Mouse (Mus musculus) limb, embryonic 11.5 days (tissue): ENCODE results near the gene Uevld. TPM values are rescaled to one million over a fixed set of nuclear protein-coding genes. Genes with fewer than 3 reads are reported as not detected.
"Not testable (repeated sequence)": the region's sequence is repeated elsewhere in the genome, so short reads cannot be mapped to it uniquely, and the experiment has no call there.

Source experiments
- ATAC-seq: fragments of 200-750 bp; cut with Nextera tagmentation; 2 replicates; pipeline ENCODE4 v1.8.0; 2017; ENCODE audit warnings: low read depth; ENCODE audit not compliant: insufficient number of reproducible peaks, low FRiP score, low TSS enrichment
- DNase-seq: peaks from one replicate; pipeline ENCODE4 v3.0.0-alpha.2; 2015; ENCODE audit warnings: low spot score
- H3K27ac ChIP-seq: fragments of 300-500 bp; sonication (generic); replicated peaks from 2 replicates; pipeline ENCODE4 v1.5.1; 2014; ENCODE audit warnings: low read depth, mild to moderate bottlenecking, low read length
- H3K27me3 ChIP-seq: fragments of 300-500 bp; sonication (generic); 2 replicates; pipeline ENCODE4 v1.6.1; 2014; ENCODE audit warnings: mild to moderate bottlenecking, low read length, mixed read lengths; ENCODE audit not compliant: control insufficient read depth, insufficient read depth
- H3K36me3 ChIP-seq: fragments of 300-500 bp; sonication (generic); 2 replicates; pipeline ENCODE4 v1.6.1; 2014; ENCODE audit warnings: mild to moderate bottlenecking, low read length, moderate library complexity, mixed read lengths; ENCODE audit not compliant: control insufficient read depth, insufficient read depth
- H3K4me1 ChIP-seq: fragments of 300-500 bp; sonication (generic); 2 replicates; pipeline ENCODE4 v1.6.1; 2014; ENCODE audit warnings: low read length, mixed read lengths; ENCODE audit not compliant: control insufficient read depth, insufficient read depth
- H3K4me2 ChIP-seq: fragments of 300-500 bp; sonication (generic); 2 replicates; pipeline ENCODE4 v1.6.1; 2014; ENCODE audit warnings: low read depth, mild to moderate bottlenecking, moderate library complexity; ENCODE audit not compliant: severe bottlenecking
- H3K4me3 ChIP-seq: fragments of 300-500 bp; sonication (generic); 2 replicates; pipeline ENCODE4 v1.5.1; 2014; ENCODE audit warnings: low read depth, low read length
- H3K9ac ChIP-seq: fragments of 300-500 bp; sonication (generic); 2 replicates; pipeline ENCODE4 v1.6.1; 2014; ENCODE audit warnings: mild to moderate bottlenecking, low read length
- H3K9me3 ChIP-seq: fragments of 300-500 bp; sonication (generic); 2 replicates; pipeline ENCODE4 v1.6.1; 2016; ENCODE audit warnings: low read length; ENCODE audit not compliant: control insufficient read depth
- WGBS: fragments of 180-500 bp; shearing (Covaris S2); extraction: QIAGEN DNeasy Blood & Tissue Kit; methylation state at CpG from one replicate; pipeline ENCODE4 v1.1.7; 2014; 5-methylcytosine and 5-hydroxymethylcytosine counted together
- polyA plus RNA-seq: library from polyadenylated mRNA; unstranded; fragments of >200 nt; fragmentation: Nextera tagmentation; extraction: Ambion mirVana; gene quantifications from 2 replicates; pipeline ENCODE4 v1.2.1, GENCODE M21; 2014

The Uevld gene
- polyA plus RNA-seq, 1 experiment from 2014 or later = 14.3 TPM

DNA sequence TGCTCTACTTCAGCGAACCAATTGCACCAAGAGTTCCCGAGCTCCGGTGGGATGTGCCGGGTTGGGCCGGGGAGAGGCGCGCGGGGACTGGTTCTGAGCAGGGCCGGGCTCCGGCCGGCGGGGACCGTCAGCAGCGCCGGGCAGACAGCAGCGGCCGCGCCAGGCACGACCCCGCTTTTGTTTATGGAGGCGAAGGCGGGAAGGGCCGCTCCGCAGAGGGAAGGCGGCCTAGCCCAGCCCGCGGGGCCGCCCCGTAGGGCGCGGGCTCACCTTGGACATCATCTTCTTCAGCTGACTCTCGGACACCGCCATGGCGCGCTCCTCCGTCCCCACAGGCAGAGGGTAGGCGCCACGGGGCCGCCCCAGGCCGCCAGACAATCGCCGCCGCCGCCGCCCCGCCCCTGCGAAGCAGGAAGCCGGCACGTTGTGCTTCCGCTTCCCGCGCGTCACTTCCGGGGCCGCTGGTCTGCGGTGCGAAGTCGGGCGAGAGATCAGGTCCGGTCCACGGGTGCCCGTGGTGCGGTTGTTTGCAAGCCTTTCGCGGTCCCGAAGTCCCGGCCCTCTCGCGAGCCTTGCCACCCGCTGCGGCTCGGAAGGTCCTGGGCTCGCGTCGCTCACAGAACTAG is 38.7 kb downstream of the Uevld start, which contains the start of gene Tsg101:
Tsg101 (minus strand) TSS at position 419 of the 626 bp plus-strand sequence.
- H3K4me1 ChIP-seq = peaks cover 3% of the 10 kb centered on the region; the same call in 1 of the 2 replicates
- no peaks in the 10 kb centered on the region for H3K9me3 ChIP-seq
- H3K27me3 ChIP-seq = no peaks in the 10 kb centered on the region
- ATAC-seq (peak; percentile 93), DNase-seq (peak; percentile 94)
- peak within 1 kb of the TSS; percentile 96 for H3K9ac ChIP-seq
- H3K36me3 ChIP-seq = peaks cover 2% of the 10 kb centered on the region; the same call in 1 of the 2 replicates
- peak within 1 kb of the TSS; percentile 92 for H3K27ac ChIP-seq
- under 1% methylated on average over 75 of the region's 75 CpGs for WGBS
- H3K4me2 ChIP-seq = peak within 1 kb of the TSS; percentile 49
- H3K4me3 ChIP-seq = peak within 1 kb of the TSS; percentile 89

DNA sequence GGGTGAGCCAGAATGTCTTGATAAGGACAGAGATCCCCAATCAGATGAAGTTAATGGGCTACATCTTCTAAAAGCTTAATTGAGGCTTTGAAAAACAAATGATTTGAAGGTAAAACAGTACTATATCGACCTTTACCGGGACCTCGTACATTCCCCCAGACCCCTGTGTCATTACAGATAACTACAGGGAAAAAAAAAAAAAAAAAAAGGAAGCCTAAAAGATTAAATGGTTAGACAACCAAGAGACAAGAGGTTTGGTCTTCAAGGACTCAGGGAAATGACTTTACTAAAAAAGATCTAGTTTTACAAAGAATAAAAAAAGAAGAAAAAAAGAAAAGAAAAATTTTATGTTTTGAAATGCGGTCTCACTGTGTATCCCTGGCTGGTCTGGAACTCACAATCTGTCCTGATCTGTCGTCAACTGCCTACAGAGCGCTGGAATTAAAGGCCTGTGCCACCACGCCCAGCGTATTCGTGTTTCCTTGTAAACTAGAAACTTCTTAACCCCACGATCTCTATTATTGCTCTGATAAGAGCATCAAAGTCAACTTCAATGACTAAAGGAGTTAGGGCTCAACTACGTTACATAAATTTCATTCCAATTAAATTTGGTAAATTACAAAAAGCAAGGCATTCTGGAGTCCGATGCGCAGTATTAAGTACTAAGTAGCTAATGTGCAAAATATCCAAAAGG is 39.5 kb downstream of the Uevld start:
- H3K27me3 ChIP-seq = no peaks in the 10 kb centered on the region
- peak overlapping the region; percentile 96 for H3K9ac ChIP-seq
- peak; percentile 43 for DNase-seq
- H3K36me3 ChIP-seq = peaks cover 2% of the 10 kb centered on the region; the same call in 1 of the 2 replicates
- H3K27ac ChIP-seq = 0 out of 2 replicates have a peak overlapping the region, but pooled peaks have one; percentile 92
- H3K4me2 ChIP-seq = peak overlapping the region; percentile 49
- ATAC-seq = no peak
- H3K4me1 ChIP-seq = peaks cover 3% of the 10 kb centered on the region; the same call in 1 of the 2 replicates
- 19% methylated on average over 13 of the region's 13 CpGs for WGBS
- H3K4me3 ChIP-seq = peak overlapping the region; percentile 89
- no peaks in the 10 kb centered on the region for H3K9me3 ChIP-seq

DNA sequence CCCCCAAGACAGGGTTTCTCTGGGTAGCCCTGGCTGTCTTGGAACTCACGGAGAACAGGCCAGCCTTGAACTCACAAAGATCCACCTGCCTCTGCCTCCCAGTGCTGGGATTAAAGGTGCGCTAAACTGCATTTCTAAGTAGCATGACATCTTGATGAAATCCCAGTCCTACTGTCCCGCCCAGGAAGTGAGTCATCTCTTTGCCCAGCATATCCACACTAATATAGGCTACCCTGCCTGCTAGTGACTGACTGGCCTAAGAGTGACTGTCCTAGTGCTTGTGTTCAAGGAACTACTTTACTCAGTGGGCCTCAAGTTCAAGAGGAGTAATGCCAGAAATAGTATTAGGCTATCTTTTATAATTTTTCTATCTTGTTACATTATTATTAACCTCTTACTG is 42.0 kb downstream of the Uevld start:
- 91% methylated on average over 3 of the region's 3 CpGs for WGBS
- peaks cover 3% of the 10 kb centered on the region; the same call in 1 of the 2 replicates for H3K4me1 ChIP-seq
- H3K4me3 ChIP-seq = no peak overlapping the region
- H3K4me2 ChIP-seq = no peak overlapping the region
- no peak overlapping the region for H3K27ac ChIP-seq
- DNase-seq (no peak), ATAC-seq (no peak)
- peaks cover 3% of the 10 kb centered on the region; the same call in 1 of the 2 replicates for H3K36me3 ChIP-seq
- H3K9ac ChIP-seq = no peak overlapping the region
- no peaks in the 10 kb centered on the region for H3K27me3 ChIP-seq
- no peaks in the 10 kb centered on the region for H3K9me3 ChIP-seq

DNA sequence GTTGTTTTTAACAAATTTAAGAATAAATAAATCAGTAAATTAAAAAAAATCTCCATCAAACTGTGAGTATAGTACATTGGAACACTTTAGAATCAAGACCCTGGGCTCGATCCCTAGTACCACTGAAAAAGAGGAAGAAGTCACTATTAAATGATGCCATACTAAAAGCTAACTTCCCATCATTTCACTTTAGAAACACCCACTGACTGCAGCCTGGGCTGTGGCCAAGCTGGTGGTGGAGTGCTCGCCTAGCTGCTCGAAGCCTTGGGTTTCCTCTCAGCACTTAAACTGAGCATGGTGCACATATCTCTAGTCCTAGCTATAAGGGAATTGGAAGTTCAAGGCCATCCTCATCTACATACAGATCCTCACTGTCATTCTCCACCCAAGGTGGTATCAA is 47.1 kb downstream of the Uevld start:
- Histone ChIP-seq H3K9me3 (no peaks in the 10 kb centered on the region), H3K9ac (no peak overlapping the region), H3K4me2 (no peak overlapping the region), H3K27ac (no peak overlapping the region), H3K4me1 (no peaks in the 10 kb centered on the region), H3K4me3 (no peak overlapping the region), H3K27me3 (no peaks in the 10 kb centered on the region), H3K36me3 (peaks cover 17% of the 10 kb centered on the region)
- no peak for DNase-seq
- 96% methylated on average over 3 of the region's 3 CpGs for WGBS
- ATAC-seq = no peak

DNA sequence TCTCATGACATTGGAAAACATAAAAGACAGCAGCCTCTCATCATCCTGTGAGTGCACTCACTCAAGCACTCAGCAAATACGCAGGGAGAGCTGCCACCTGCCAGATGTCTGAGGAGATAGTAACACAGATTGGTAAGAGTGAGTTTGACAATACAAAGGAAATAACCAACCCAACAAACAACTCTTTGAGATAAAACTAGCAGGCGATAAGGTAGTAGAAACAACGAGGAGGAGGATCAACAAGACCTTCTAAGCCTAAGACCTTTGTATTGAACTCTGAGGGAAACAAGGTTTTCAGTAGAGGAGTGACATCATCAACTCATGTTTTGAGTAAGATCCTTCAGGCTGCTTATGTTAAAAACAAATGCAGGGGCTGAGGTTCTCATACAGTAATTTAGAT is 59.0 kb downstream of the Uevld start:
- H3K4me3 ChIP-seq = no peak overlapping the region
- H3K9ac ChIP-seq = no peak overlapping the region
- H3K4me1 ChIP-seq = no peaks in the 10 kb centered on the region
- H3K36me3 ChIP-seq = peaks cover 18% of the 10 kb centered on the region
- H3K9me3 ChIP-seq = no peaks in the 10 kb centered on the region
- H3K27me3 ChIP-seq = no peaks in the 10 kb centered on the region
- ATAC-seq (no peak), DNase-seq (no peak)
- H3K4me2 ChIP-seq = no peak overlapping the region
- H3K27ac ChIP-seq = no peak overlapping the region
- 91% methylated on average over 3 of the region's 3 CpGs for WGBS

DNA sequence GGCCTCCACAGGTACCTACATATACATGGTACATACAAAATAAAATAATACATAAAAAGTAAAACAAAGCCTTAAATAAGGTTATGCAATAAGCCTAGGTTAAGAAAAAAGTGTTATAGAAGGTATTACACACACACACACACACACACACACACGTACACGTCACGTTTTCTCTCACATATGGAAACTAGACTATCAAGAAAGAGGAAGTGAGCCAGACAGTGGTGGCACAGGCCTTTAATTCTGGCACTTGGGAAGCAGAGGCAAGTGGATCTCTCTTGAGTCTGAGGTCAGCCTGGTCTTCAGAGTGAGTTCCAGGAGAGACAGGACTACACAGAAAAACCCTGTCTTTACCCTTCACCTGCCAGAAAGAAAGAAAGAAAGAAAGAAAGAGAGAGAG is 62.8 kb downstream of the Uevld start:
- 84% methylated on average over 3 of the region's 3 CpGs for WGBS
- DNase-seq = no peak

DNA sequence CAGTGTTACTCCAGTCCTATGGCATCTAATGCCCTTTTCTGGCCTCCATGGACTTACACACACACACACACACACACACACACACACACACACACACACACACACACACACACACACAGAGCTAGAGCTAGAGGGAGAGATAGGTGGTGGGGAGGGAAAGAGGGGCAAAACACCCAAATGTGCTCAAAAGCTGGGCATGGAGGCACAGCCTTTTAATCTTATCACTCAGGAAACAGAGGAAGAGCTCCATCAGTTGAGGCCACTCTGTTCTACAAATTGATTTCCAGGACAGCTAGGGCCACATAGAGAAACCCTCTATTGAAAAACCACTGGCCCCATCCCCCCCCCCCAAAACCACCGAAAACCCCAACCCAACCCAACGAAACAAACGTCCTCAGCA is 75.0 kb downstream of the Uevld start:
- Histone ChIP-seq H3K4me2 (no peak overlapping the region), H3K36me3 (peaks cover 13% of the 10 kb centered on the region), H3K9me3 (no peaks in the 10 kb centered on the region), H3K4me1 (no peaks in the 10 kb centered on the region), H3K4me3 (no peak overlapping the region), H3K27ac (no peak overlapping the region), H3K9ac (no peak overlapping the region), H3K27me3 (no peaks in the 10 kb centered on the region)
- 75% methylated on average over 3 of the region's 3 CpGs for WGBS
- DNase-seq (no peak), ATAC-seq (no peak)

More for the DNA sequence above, 62.8 kb downstream of the Uevld start:
- no peak for ATAC-seq
- Histone ChIP-seq H3K4me3 (no peak overlapping the region), H3K27ac (no peak overlapping the region), H3K36me3 (peaks cover 23% of the 10 kb centered on the region), H3K4me1 (no peaks in the 10 kb centered on the region), H3K4me2 (no peak overlapping the region), H3K9ac (no peak overlapping the region), H3K9me3 (no peaks in the 10 kb centered on the region), H3K27me3 (no peaks in the 10 kb centered on the region)

DNA sequence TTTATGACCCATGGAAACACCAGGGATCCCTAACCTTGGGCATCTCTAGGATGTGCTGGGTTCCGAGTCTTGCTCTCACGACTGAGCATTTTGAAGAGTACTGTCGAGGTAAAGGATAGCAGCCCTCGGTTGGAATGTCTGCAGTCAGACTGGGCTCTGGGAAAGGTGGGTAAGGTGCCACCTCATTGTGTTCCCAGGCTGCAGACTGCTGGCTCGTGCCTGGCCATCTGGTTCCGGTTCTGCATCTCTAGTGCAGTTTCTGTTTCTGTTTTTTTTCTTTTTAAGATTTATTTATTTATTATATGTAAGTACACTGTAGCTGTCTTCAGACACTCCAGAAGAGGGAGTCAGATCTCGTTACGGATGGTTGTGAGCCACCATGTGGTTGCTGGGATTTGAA is 76.4 kb downstream of the Uevld start:
- not testable (repeated sequence) for H3K4me3 ChIP-seq, H3K4me2 ChIP-seq, H3K27ac ChIP-seq, ATAC-seq, H3K4me1 ChIP-seq, H3K9ac ChIP-seq, H3K36me3 ChIP-seq, H3K27me3 ChIP-seq, DNase-seq, H3K9me3 ChIP-seq
- WGBS = 85% methylated on average over 6 of the region's 8 CpGs
